Mouse (Mus musculus) lung, postnatal 0 days (tissue): ENCODE data around the gene Cmpk2.
"Not testable (repeated sequence)": the region's sequence is repeated elsewhere in the genome, so short reads cannot be mapped to it uniquely, and the experiment has no call there.

Source experiments
- CTCF ChIP-seq: IDR thresholded peaks from 2 replicates; pipeline ENCODE4 v1.5.1; 2016; ENCODE audit warnings: antibody characterized with exemption, mild to moderate bottlenecking
- EP300 ChIP-seq: IDR thresholded peaks from 2 replicates; pipeline ENCODE4 v1.6.1; 2016; ENCODE audit warnings: antibody characterized with exemption, mild to moderate bottlenecking, control low read depth

GRCm38 (mm10) chr12:26428771-26429170 lies 40.2 kb upstream of the Cmpk2 start:
- TF ChIP-seq CTCF, EP300: not testable (repeated sequence)
